Mouse (Mus musculus) forelimb bud, embryonic 11.5 days (tissue): ENCODE data around the gene Emc3.

Experiments used
- DNase-seq: peaks from one replicate; pipeline ENCODE4 v3.0.0-alpha.2; 2012; ENCODE audit warnings: low read depth, low spot score

Emc3 gene

DNA sequence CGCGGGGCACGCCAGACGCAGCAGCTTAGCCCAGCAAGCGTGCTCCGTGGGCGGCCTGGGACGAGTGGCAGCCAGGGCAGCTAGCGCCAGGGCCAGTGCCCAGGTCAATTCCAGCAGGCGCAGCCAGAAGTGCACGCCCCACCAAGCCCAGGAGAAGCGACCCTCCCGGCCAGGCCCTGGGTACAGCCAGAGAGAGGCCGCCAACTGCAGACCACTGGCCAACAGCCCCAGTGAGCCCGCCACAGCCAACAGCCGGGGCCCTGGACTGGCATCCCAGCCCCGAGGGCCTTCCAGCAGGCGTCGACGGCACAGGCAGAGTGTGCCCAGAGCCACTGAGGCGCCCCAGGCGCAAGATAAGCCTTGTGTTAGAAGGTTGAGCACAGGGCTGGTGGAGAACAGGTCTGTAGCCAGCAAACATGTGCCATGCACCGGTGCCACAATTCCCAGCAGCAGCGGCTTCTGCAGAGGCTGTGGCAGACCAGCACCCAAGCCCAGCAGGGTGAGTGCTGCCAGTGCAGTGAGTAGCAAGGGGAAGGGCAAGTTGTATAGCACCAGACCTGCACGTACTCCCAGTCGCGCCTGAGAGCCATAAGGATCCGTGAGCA is 36.3 kb downstream of the Emc3 start:
- DNase-seq, result no peak

DNA sequence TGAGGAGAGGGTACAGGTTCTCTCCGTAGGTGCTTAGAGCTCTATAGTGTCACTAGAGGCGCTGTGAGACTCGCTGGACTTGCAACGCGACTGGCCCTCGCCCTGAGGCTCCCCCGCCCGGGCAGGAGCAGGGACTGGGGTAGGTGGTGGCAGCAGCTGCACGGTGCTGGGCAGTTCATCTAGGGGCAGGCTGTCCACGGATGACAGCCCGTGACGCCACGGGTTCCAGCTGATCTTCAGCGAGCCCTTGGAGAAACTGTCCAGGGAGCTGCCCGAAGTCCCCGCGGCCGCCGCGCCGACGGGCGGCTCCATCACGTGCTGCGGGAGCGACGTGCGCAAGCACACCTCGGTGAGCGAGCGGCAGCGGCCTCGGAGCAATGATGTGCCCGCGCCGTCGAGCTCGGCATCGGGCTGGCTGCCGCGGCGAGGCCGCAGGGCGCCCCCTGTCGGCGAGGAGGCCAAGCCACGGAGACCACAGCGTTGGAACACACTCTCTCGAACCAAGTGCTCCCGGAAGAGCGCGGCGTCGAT is 37.1 kb downstream of the Emc3 start:
- DNase-seq, result peak; percentile 75

DNA sequence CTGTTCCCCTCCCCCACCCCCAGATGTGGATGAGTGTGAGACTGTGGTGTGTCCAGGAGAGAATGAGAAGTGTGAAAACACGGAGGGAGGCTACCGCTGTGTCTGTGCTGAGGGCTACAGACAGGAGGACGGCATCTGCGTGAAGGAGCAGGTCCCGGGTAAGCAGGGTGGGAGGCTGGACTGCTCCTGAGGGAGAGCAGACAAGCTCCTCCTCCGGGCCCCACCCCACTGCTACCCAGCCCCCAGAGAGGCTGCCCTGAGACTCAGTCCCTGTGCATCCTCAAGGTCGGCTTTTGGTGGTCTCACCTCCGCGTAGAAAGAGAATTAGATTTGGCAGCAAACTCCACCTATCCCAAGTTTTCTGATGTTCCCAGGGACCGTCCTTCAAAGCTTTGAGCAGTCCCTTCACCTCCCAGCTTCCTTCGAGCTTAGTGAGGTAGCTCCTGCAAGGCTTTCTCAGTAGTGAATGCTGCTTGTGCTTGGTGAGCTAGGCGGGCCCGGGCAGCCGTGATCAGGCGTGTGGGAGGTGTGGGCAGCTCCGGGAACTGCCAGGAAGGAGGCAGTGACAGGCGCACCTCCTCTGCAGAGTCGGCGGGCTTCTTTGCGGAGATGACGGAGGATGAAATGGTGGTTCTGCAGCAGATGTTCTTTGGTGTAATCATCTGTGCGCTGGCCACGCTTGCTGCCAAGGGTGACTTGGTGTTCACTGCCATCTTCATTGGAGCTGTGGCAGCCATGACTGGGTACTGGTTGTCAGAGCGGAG is 39.2 kb downstream of the Emc3 start:
- no peak for DNase-seq

DNA sequence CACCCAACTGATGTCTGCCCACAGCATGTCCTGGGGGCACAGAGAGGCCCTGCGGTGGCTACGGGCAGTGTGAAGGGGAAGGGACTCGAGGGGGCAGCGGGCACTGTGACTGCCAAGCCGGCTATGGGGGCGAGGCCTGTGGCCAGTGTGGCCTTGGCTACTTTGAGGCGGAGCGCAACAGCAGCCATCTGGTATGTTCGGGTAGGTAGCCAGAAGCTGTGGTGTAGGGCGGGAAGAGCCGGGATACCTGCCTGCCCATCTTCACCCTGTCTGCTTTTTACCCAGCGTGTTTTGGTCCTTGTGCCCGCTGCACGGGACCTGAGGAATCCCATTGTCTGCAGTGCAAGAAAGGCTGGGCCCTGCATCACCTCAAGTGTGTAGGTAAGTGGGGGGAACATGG is 42.0 kb downstream of the Emc3 start:
- no peak for DNase-seq

DNA sequence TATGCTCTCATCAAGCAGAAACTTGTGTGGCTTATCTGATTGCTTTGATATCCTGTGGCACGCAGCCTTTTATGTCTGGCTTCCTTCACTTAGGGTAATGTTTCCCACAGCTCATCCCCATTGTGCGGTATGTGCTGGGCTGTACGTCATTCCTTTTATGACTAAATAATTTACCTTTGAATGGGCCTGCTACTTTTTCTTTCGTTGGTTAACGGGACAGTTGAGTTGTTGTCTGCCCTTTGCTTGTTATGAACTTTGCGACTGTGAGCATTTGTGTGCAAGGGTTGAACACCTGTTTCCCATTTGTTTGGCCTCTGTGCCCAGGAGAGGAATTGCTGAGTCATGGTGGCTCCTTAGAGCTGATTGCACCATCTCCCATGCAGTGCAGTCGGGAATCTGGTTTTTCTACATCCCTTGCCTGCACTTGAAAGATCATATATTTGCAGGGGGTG is 44.3 kb downstream of the Emc3 start:
- peak; percentile 81 for DNase-seq

DNA sequence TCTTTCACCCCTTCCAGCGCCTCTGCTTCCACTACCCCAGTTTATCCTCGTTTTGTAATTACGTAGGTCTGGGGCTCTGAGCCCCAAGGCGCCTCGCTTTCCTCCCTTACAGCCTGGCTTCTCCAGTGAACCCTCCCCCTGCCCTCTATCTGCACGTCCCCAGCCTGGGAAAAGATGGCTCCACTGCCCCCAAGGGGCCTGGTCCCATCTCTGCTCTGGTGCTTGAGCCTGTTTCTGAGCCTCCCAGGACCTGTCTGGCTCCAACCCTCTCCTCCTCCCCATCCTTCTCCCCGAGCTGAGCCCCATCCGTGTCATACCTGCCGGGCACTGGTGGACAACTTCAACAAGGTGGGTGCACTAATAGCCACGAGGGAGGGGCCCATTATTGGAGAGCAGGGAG is 47.7 kb downstream of the Emc3 start:
- no peak for DNase-seq

DNA sequence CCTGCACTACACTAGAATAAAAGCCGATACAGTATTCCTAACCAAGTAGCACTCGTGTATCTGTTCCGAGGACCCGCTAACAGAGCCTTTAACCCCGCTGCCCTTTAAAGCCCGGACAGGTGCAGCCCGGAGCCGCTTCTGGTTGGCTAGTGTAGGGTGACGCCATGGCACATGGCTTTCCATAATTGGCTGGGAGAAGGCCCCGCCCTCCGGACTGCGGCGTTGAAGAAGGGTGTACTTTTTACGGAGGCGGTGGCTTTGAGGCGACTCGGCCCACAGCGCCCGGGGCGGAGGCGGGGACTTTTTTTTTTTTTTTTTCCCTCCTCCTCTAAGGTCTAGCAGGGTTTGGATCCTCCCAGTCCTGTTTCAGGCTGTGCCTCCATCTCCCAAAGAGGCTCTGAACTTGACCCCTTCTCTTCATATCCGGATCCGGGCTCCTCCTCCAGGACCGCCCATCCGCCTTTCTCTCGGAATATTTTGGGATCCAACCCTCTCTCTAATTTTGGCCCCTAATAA is 48.3 kb downstream of the Emc3 start, which contains the start of gene Creld1:
TSS of gene Creld1 (plus strand) at position 198 of the 516 bp plus-strand sequence.
- DNase-seq, result peak; percentile 89

DNA sequence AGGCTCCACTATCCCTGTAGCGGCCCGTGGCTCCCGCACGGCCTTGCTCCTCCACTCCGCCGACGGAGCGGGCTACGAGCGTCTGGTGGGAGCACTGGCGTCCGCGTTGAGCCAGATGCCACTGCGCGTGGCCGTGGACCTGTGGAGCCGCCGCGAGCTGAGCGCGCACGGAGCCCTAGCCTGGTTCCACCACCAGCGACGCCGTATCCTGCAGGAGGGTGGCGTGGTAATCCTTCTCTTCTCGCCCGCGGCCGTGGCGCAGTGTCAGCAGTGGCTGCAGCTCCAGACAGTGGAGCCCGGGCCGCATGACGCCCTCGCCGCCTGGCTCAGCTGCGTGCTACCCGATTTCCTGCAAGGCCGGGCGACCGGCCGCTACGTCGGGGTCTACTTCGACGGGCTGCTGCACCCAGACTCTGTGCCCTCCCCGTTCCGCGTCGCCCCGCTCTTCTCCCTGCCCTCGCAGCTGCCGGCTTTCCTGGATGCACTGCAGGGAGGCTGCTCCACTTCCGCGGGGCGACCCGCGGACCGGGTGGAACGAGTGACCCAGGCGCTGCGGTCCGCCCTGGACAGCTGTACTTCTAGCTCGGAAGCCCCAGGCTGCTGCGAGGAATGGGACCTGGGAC is 48.9 kb downstream of the Emc3 start:
- no peak for DNase-seq

DNA sequence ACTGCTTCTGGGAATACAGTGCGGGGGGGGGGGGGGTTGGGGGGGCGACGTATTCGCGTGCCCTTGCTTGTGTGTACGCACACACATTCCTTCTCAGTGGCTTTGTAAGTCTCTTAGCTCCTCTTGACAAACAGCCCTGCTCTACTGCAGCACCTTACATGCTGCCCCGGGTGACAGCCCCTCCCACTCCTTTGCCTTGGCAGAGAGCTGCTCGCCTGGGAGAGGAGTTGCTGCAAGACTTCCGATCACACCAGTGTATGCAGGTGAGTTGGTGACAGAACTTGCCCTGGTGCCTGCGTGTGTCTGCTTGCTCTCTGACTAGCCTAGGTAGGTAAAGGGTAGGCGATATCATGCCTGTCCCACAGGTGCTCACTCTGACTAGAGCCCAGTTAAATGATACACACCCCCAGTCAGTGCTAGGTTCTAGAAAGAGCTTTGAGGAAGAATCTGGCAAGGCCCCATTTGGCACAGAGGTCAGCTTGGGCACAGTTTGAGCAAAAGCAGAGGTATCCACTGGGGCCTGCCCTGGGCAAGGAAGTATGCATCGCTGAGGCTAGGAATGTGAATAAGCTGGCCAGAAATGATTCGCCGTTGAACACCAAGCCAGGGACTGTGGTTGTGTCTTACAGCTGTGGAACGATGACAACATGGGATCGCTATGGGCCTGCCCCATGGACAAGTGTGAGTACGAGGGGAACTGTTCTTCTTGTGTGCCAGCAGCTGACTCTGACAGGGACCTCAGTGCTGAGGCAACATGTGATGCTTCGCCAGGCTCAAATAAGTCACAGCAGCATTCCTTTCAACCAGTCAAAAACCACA is 50.7 kb downstream of the Emc3 start:
- no peak for DNase-seq

DNA sequence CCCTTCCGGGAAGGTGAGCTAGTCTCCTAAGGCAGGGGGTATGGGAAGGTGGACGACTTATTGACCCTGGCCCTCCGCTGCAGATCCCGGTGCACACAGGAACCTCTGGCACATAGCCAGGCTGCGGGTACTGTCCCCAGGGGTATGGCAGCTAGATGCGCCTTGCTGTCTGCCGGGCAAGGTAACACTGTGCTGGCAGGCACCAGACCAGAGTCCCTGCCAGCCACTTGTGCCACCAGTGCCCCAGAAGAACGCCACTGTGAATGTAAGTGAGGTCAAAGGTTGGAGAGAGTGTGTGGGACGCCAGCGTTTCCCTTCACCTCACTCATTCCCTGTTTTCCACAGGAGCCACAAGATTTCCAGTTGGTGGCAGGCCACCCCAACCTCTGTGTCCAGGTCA is 52.5 kb downstream of the Emc3 start:
- no peak for DNase-seq

DNA sequence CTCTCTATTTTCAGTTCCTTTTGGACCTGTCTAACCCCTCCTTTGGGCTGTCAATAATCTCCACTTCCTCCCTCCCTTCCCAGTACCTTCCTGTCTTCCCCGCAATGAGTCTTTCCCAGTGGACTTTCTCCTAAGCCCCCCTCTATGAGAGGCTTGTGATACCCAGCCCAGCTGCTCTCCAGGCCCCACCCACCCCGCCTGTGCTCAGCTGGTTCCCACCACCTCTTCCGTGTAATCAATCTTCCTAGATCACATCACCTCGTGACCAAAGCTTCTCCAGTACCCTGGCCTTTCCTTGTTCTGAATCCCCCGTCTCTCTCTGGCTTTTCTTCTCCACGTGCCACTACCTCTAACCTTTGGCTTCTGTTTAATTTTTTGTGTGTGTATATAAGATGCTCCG is 54.1 kb downstream of the Emc3 start:
- DNase-seq, result no peak

DNA sequence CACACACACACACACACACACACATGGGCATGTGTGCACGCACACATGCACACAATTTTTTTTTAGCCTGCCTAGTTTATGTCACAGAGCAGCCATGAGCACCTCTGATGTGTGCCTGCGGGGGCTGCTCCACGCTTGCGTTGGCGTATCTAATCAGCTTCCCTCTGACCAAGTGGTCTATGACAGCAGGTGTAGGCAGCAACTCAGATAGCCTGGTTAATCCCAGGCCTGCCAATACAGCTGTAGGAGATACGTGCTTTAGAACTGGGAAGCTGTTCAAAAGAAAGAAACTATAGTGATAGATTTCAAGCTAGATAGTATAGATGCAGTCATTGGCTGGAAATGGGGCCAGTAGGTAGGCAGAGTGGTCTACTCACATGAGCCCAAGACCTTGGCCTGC is 57.7 kb downstream of the Emc3 start:
- DNase-seq, result no peak

DNA sequence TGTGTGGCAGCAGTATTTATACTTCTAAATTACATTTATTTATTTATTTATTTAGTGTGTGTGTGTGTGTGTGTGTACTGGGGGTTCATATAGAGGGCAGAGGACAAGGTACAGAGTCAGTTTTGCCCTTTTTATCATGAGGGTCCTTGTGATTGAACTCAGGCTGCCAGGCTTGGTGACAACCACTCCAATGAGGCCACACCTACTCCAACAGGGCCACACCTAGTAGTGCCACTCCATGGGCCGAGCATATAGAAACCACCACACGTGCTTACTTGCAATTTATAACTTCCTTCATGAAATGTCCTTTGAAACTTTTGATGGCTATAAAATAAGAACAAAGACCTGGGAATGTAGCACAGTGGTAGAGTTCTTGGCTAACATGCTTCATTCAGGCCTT is 58.2 kb downstream of the Emc3 start:
- DNase-seq, result no peak

DNA sequence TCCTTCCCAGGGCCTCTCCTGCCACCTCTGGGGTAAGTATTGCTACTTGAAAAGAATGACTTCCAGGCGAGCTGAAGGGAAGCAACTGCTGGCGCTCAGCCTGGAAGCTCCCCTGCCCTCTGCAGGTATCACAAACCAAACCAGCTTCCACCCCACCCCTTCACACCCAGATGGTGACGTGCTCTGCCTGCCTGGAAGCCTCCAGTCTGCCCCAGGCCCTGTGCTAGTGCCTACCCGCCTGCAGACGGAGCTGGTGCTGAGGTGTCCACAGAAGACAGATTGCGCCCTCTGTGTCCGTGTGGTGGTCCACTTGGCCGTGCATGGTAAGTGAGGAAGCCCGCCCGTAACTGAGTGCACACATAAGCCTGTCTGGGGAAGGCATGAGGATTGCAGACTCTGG is 59.4 kb downstream of the Emc3 start:
- no peak for DNase-seq

DNA sequence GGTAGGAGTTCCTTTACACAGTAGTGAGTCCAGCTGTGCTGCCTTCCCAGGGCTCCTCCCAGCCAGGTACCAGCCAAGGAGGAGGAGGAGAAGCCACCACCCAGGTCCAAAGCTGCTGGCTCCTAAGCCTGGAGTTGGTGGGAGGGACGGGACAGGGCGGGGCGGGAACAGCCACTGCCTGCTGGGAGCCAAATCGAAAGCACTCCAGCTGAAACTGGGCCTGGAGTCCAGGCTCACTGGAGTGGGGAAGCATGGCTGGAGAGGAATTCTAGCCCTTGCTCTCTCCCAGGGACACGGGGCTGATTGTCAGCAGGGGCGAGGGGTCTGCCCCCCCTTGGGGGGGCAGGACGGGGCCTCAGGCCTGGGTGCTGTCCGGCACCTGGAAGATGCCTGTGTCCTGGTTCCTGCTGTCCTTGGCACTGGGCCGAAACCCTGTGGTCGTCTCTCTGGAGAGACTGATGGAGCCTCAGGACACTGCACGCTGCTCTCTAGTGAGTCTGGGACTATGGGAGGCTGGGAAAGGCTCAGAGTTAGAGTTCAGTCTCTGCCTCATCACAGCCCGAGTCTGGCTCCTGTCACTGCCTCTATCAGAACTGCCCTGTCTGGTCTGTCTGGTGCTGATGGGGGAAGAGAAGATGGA is 60.0 kb downstream of the Emc3 start, which contains the start of gene Il17rc:
TSS of gene Il17rc (plus strand) at position 131 of the 640 bp plus-strand sequence.
- DNase-seq, result no peak

DNA sequence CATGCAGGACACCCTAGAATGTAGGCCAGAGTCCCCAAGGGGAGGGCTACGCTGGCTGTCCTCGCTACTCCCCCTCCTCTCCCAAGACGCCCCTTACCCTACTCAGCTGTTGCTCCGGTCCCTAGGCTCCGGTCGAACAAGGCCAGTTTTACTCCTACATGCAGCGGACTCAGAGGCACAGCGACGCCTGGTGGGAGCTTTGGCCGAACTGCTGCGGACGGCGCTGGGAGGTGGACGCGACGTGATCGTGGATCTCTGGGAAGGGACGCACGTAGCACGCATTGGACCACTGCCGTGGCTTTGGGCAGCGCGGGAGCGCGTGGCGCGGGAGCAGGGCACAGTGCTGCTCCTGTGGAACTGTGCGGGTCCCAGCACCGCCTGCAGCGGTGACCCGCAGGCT is 62.0 kb downstream of the Emc3 start:
- DNase-seq, result peak; percentile 74

DNA sequence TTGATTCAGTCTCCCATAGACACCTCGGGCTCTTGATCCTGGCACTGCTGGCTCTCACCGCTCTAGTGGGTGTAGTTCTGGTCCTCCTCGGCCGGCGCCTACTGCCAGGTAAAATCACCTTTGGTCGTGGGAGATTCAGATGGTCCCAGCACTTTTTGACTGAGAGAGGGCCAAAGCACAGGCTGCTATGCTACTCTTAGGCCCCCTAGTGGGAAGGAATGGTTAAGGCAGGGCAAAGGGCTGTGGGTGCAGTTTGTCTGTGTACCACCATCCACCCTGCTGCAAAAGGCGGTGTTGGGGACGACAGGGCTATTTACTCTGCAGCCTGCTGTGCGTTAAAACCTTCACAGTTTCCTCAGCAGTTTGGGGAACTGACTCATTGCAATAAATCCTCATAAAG is 62.4 kb downstream of the Emc3 start:
- peak; percentile 78 for DNase-seq

DNA sequence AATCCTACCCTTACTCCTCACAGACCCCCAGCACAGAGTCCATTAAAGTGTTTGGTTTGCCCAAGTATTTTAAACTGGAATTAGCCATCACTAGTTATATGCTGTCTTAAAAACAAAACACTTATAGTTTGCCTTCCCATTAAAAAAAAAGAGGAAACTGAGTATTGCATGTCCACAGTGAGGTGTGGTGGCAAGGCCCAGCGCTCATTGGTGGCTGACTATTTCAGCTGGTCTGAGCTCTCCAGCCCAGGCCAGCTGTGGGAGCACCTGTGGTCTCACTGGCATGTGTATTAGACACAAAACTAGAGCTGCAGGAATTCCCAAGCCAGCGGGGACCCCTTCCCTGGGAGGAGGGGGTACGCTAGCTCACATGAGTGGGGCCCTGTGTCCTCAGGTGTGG is 62.9 kb downstream of the Emc3 start:
- DNase-seq, result no peak

DNA sequence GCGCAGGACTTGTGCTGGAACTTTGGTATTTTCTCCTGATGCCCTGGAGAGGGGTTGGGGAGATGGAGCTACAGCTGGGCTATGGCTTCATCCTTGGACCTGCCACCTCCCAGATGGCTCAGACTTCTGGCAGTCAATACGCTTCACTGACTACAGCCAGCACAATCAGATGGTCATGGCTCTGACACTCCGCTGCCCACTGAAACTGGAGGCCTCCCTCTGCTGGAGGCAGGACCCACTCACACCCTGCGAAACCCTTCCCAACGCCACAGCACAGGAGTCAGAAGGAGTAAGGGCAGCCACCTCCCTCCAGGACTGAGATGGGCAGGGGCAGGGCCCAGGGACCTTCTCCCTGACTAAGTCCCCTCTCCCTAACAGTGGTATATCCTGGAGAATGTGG is 65.8 kb downstream of the Emc3 start:
- no peak for DNase-seq
